Mouse (Mus musculus) liver, embryonic 14.5 days (tissue): ENCODE measurements around the gene 2410004P03Rik. TPM values are rescaled to one million over a fixed set of nuclear protein-coding genes. Genes with fewer than 3 reads are reported as not detected.

Experiments
- ATAC-seq: fragments of 200-750 bp; cut with Nextera tagmentation; 2 replicates; pipeline ENCODE4 v1.8.0; 2017; ENCODE audit warnings: moderate number of reproducible peaks, mild to moderate bottlenecking, moderate library complexity; ENCODE audit not compliant: insufficient read depth
- DNase-seq, 3 experiments: peaks; one replicate each; pipeline ENCODE4 v3.0.0-alpha.2; 2012 to 2013; ENCODE audit warnings: low read depth in 3 of 3, low spot score in 3 of 3
- H3K27ac ChIP-seq: fragments of 300-500 bp; sonication (generic); 2 replicates; pipeline ENCODE4 v1.5.1; 2014; ENCODE audit warnings: moderate library complexity, mild to moderate bottlenecking, control low read depth, inconsistent platforms
- H3K27me3 ChIP-seq: fragments of 300-500 bp; sonication (generic); 2 replicates; pipeline ENCODE4 v1.6.1; 2014; ENCODE audit warnings: mild to moderate bottlenecking, low read length, moderate library complexity; ENCODE audit not compliant: control insufficient read depth, insufficient read depth
- H3K36me3 ChIP-seq: fragments of 300-500 bp; sonication (generic); replicated peaks from 2 replicates; pipeline ENCODE4 v1.6.1; 2014; ENCODE audit warnings: low read depth; ENCODE audit not compliant: control insufficient read depth, insufficient read depth
- H3K4me1 ChIP-seq, 2 experiments: fragments of 200-500 bp in 1 of 2; fragments of 300-500 bp in 1 of 2; sonication (generic) in 1 of 2; replicated peaks; 2 replicates each; pipeline ENCODE4 v1.6.1; 2012 to 2014; ENCODE audit warnings: antibody characterized with exemption in 1 of 2, inconsistent platforms in 1 of 2, low read length in 1 of 2; ENCODE audit not compliant: control insufficient read depth in 2 of 2, insufficient read depth in 2 of 2
- H3K4me2 ChIP-seq: fragments of 300-500 bp; sonication (generic); 2 replicates; pipeline ENCODE4 v1.6.1; 2014; ENCODE audit warnings: low read depth, mild to moderate bottlenecking, control low read depth, moderate library complexity
- H3K4me3 ChIP-seq, 2 experiments: fragments of 200-500 bp in 1 of 2; fragments of 300-500 bp in 1 of 2; sonication (generic) in 1 of 2; 2 replicates each; pipeline ENCODE4 v1.5.1; 2012 to 2014; ENCODE audit warnings: low read depth in 2 of 2, low read length in 2 of 2, mild to moderate bottlenecking in 2 of 2, control low read depth in 1 of 2, inconsistent platforms in 1 of 2, moderate library complexity in 1 of 2; ENCODE audit not compliant: insufficient read depth in 1 of 2
- H3K9ac ChIP-seq: fragments of 300-500 bp; sonication (generic); replicated peaks from 2 replicates; pipeline ENCODE4 v1.6.1; 2014; ENCODE audit warnings: mild to moderate bottlenecking, control low read depth, moderate library complexity
- H3K9me3 ChIP-seq: fragments of 300-500 bp; sonication (generic); 2 replicates; pipeline ENCODE4 v1.6.1; 2016; ENCODE audit warnings: low read length, mixed read lengths; ENCODE audit not compliant: control insufficient read depth
- CTCF ChIP-seq: IDR thresholded peaks from 2 replicates; pipeline ENCODE4 v1.5.1; 2016; ENCODE audit warnings: antibody characterized with exemption, low read depth, control low read depth
- EP300 ChIP-seq: IDR thresholded peaks from 2 replicates; pipeline ENCODE4 v1.6.1; 2016; ENCODE audit warnings: antibody characterized with exemption, low read depth
- WGBS: fragments of 180-500 bp; shearing (Covaris S2); extraction: QIAGEN DNeasy Blood & Tissue Kit; methylation state at CpG from one replicate; pipeline ENCODE4 v1.1.7; 2014; ENCODE audit not compliant: insufficient replicate concordance; 5-methylcytosine and 5-hydroxymethylcytosine counted together
- polyA plus RNA-seq, 2 experiments: library from polyadenylated mRNA; depleted of rRNA in 1 of 2; stranded (reverse) in 1 of 2; unstranded in 1 of 2; fragments of >200 nt; fragmentation: Nextera tagmentation in 1 of 2; extraction: Ambion mirVana in 1 of 2; gene quantifications; 2 replicates each; pipeline versions ENCODE4 v1.2.1 to v1.2.3; 2012 to 2014

The 2410004P03Rik gene
- polyA plus RNA-seq, 2 experiments = 0.02 to 0.03 TPM

GRCm38 (mm10) chr12:17054691-17055090, 43.2 kb upstream of the 2410004P03Rik start:
- 39% methylated on average over 4 of the region's 4 CpGs for WGBS
- DNase-seq (no peak), ATAC-seq (no peak)
- no peaks in the 10 kb centered on the region for H3K36me3 ChIP-seq
- no peak overlapping the region for H3K9ac ChIP-seq
- H3K9me3 ChIP-seq = no peaks in the 10 kb centered on the region
- no peaks in the 10 kb centered on the region for H3K27me3 ChIP-seq
- H3K4me2 ChIP-seq = no peak overlapping the region
- peak; percentile 67 for TF ChIP-seq CTCF
- no peak for TF ChIP-seq EP300
- H3K4me3 ChIP-seq = no peak overlapping the region
- H3K27ac ChIP-seq = no peak overlapping the region
- no peaks in the 10 kb centered on the region for H3K4me1 ChIP-seq

GRCm38 (mm10) chr12:17052673-17053072, 41.1 kb upstream of the 2410004P03Rik start:
- TF ChIP-seq EP300 (no peak), CTCF (no peak)
- WGBS = 31% methylated on average over 2 of the region's 2 CpGs

GRCm38 (mm10) chr12:17051057-17051456, 39.5 kb upstream of the 2410004P03Rik start:
- DNase-seq = no peak

More at GRCm38 (mm10) chr12:17052673-17053072, 41.1 kb upstream of the 2410004P03Rik start:
- Histone ChIP-seq H3K4me2 (no peak overlapping the region), H3K4me1 (no peaks in the 10 kb centered on the region), H3K9me3 (no peaks in the 10 kb centered on the region), H3K27me3 (no peaks in the 10 kb centered on the region), H3K9ac (no peak overlapping the region), H3K4me3 (no peak overlapping the region), H3K36me3 (no peaks in the 10 kb centered on the region), H3K27ac (no peak overlapping the region)
- ATAC-seq = no peak
- DNase-seq = no peak

GRCm38 (mm10) chr12:17049796-17050195, 38.3 kb upstream of the 2410004P03Rik start:
- no peak overlapping the region for H3K4me3 ChIP-seq
- ATAC-seq = no peak
- 50% methylated on average over 1 of the region's 1 CpGs for WGBS
- no peaks in the 10 kb centered on the region for H3K9me3 ChIP-seq
- no peaks in the 10 kb centered on the region for H3K36me3 ChIP-seq
- H3K27me3 ChIP-seq = no peaks in the 10 kb centered on the region
- no peak overlapping the region for H3K4me2 ChIP-seq
- no peaks in the 10 kb centered on the region for H3K4me1 ChIP-seq
- no peak overlapping the region for H3K27ac ChIP-seq
- DNase-seq = no peak
- TF ChIP-seq CTCF (no peak), EP300 (no peak)
- no peak overlapping the region for H3K9ac ChIP-seq

More at GRCm38 (mm10) chr12:17051057-17051456, 39.5 kb upstream of the 2410004P03Rik start:
- WGBS = 45% methylated on average over 4 of the region's 4 CpGs
- no peak for ATAC-seq
- Histone ChIP-seq H3K4me1 (no peaks in the 10 kb centered on the region), H3K36me3 (no peaks in the 10 kb centered on the region), H3K9ac (no peak overlapping the region), H3K4me2 (no peak overlapping the region), H3K9me3 (no peaks in the 10 kb centered on the region), H3K27me3 (no peaks in the 10 kb centered on the region), H3K4me3 (no peak overlapping the region), H3K27ac (no peak overlapping the region)
- TF ChIP-seq EP300 (no peak), CTCF (no peak)

- Histone ChIP-seq H3K4me1 (no peaks in the 10 kb centered on the region), H3K9ac (no peak overlapping the region), H3K36me3 (no peaks in the 10 kb centered on the region), H3K27ac (no peak overlapping the region), H3K4me3 (no peak overlapping the region), H3K4me2 (no peak overlapping the region), H3K27me3 (no peaks in the 10 kb centered on the region), H3K9me3 (no peaks in the 10 kb centered on the region)
- TF ChIP-seq EP300 (no peak), CTCF (no peak)
- 55% methylated on average over 7 of the region's 7 CpGs for whole genome bisulfite sequencing
- no peak for ATAC-seq
- DNase-seq = no peak
Measured at GRCm38 (mm10) chr12:17048979-17049612, 37.6 kb upstream of the 2410004P03Rik start.
